Mouse (Mus musculus) MEL (cell line): ENCODE measurements around the gene Dlg5.

Experiments used
- CHD2 ChIP-seq: IDR thresholded peaks from 2 replicates; pipeline ENCODE4 v1.6.1; 2011; ENCODE audit warnings: low read length, improper control_type of control experiment
- NELFE ChIP-seq: IDR thresholded peaks from 2 replicates; pipeline ENCODE4 v1.6.1; 2011; ENCODE audit warnings: low read depth, low read length, improper control_type of control experiment

- TF ChIP-seq NELFE (no peak), CHD2 (no peak)
These were observed 82.9 kb downstream of the Dlg5 start for GRCm38 (mm10) chr14:24162856-24163255.
